Mouse (Mus musculus) gastrocnemius, adult 18-20 months (tissue): ENCODE measurements around the gene Mxi1. TPM values are rescaled to one million over a fixed set of nuclear protein-coding genes. Genes with fewer than 3 reads are reported as not detected.

Source experiments
- DNase-seq: peaks from one replicate; pipeline ENCODE4 v3.0.0; 2021; ENCODE audit warnings: low spot score
- total RNA-seq, 2 experiments: library from RNA; stranded (reverse); gene quantifications; 2 replicates each; pipeline ENCODE4 v1.2.3; 2021

Mxi1 gene
- total RNA-seq, 2 experiments from 2014 or later = 53.1 to 55.9 TPM

- DNase-seq = no peak
Measured at GRCm38 (mm10) chr19:53421583-53422188, 111.4 kb downstream of the Mxi1 start.

DNA sequence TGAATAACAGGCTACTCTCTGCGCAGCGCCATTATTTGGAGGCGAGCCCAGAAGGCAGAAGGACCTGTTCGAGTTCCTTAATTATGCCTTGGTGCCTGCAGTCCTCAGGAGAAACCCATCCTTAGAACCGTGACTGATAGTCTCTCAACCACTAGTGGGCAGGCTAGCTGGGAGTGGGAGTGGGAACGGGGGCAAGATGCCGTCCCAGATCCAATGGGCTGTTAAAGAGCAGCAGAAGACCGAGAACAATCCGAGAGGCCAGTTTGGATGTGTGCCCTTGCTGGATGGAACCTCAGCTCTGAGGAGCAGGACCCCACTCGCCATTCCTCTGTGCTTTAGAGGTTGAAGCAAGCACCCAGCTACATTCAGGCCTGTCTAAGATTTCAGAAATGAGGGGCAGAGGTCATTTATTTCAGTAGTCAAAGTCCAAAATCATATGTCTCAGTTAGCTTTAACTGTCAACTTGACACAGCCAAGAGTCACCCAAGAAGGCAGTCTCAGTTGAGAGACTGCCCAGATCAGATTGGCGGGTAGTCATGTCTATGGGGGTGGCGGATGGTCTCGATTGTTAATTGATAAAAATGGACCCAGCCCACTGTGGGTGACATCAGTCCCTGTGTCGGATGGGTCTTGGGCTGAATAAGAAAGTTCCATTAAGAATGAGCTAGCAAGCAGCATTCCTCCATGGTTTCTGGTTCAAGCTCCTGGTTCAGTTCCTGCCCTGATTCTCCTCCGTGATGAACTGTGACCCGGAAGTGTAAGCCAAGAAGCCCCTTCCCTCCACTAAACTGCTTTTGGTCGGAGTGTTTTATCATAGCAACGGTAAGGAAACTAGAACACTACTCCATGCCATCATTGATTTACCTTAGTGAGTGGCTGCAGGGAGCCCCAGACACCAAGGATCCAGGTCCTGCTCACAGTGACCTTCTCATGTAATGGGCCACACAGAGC, 112.3 kb downstream of the Mxi1 start:
- no peak for DNase-seq

GRCm38 (mm10) chr19:53423341-53423753, 113.0 kb downstream of the Mxi1 start:
- DNase-seq = no peak

GRCm38 (mm10) chr19:53423816-53424465, 113.6 kb downstream of the Mxi1 start:
- no peak for DNase-seq

DNA sequence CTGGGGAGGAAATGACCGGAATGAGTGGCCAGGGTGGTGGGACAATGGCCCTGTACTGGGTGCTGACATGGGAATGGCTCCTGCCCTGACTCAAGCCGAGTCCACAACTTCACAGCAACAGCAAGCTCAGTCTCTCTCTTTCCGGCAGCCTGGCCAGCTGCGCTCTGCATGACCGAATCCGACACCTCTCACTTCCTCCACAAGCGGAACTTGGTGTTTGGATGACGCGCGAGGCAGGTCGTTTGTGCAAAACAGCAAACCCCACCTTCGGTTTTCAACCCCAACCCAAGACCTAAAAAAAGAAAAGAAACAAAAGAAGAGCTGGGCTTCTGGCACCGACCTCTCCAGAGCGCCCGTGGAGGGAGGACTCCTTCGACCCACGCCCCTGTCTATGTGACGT, 114.3 kb downstream of the Mxi1 start:
- peak; percentile 11 for DNase-seq

Other genes with a start within 250 kb of the Mxi1 start
- gene Add3, start 170.1 kb upstream of the Mxi1 start, total RNA-seq = 10 to 100 TPM; 23.0 to 30.5 TPM
- gene Gm10197, start 61.2 kb downstream of the Mxi1 start, total RNA-seq = not detected
- gene Smndc1, start 80.1 kb downstream of the Mxi1 start, total RNA-seq = 10 to 100 TPM; 28.4 to 33.2 TPM
- 1 to 10 TPM in 1 of 2 experiments, under 1 TPM in 1; 0.84 to 1.2 TPM for gene Dusp5, start 218.6 kb downstream of the Mxi1 start, total RNA-seq